Mouse (Mus musculus): ENCODE measurements around the gene Tat.
"Not testable (repeated sequence)": the region's sequence is repeated elsewhere in the genome, so short reads cannot be mapped to it uniquely, and the experiment has no call there.

Tat gene

GRCm38 (mm10) chr8:109982386-109983105 lies 7.7 kb upstream of the Tat start:
- DNase-seq (ENCODE audit: low spot score): no peak

DNA sequence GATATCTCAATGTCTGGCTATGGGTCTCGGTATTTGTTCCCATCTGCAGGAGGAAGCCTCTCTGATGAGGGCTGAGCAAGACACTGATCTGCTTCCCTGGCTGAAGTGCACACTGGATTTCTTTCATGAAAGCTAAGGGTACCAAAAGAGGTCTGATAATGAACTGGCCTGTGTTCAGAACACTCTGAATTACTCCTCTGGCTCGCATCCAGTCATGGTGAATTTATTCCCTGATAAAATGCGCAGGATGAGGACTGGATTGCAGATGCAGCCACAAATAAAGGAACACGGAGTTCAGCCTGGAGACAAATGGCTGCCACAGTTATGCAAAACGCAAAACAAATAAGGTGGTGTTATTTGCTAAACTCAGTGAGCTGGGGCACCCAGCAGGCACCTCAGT lies 6.3 kb upstream of the Tat start:
- DNase-seq (ENCODE audit: low spot score): no peak

DNA sequence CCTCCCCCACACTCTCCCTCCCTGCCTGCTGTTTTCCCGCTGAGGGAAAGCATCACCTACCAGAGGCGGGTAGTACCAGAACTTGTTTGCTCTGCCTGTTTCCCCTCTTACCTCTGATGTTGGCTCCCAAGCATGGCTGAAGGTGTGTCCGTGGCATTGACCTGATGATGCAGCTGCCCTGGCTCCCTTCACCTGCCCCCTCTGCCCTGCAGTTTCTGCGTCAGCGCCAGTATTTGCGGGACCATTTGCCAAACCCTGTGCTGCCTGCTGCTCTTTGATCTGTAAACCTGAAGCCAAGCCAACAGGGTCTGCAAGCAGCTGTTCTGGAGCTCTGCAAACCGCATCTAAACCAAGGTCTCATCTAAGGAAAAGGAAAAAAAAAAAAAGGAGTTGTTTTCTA lies 3.9 kb upstream of the Tat start:
- no peak for DNase-seq (ENCODE audit: low spot score)

DNA sequence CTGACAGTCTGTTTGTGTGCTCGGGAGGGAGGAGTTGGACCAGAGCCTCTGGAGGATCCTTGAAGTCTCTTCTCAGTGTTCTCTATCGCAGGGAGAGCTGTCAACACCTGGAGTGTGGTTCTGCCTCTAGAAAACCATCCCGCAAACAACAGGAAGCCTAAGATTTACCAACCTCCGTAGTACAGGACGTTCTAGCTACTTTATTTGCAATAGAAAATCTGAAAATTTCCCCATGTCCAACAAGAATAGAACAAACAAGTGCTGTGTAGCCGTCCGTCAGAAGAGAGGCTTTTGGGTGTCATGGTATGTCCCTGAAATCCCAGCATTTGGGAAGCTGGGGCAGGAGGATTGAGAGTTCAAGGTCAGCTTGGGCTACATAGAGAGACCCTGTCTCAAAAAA lies 2.5 kb upstream of the Tat start:
- no peak for DNase-seq (ENCODE audit: low spot score)

DNA sequence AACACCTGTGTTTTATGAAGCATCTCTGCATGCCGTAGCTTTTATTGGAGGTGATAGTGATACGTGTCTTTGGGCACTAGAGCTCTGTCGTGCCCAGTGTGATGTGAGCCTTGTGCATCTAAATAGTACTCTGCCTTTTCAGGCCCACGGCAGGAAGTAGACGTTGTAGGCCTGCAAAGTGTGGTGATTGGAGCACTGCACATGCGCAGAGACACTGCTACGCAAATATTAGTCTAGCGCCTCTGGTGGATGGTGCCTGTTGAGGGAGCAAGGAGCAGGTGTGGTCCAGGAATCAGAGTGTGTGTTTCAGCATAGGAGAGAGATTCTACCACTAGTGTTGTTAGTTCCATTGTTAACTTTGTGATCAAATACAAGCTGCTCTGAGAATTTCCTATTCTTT lies 1.1 kb upstream of the Tat start:
- DNase-seq (ENCODE audit: low spot score): no peak

- DNase-seq (ENCODE audit: low spot score): no peak
Measured at GRCm38 (mm10) chr8:109992166-109992565, 1.9 kb downstream of the Tat start.

GRCm38 (mm10) chr8:109992951-109993350 lies 2.7 kb downstream of the Tat start:
- no peak for DNase-seq (ENCODE audit: low spot score)

- DNase-seq (ENCODE audit: low spot score): no peak
Measured at GRCm38 (mm10) chr8:109997381-109997780, 7.1 kb downstream of the Tat start.

GRCm38 (mm10) chr8:109998066-109998465 lies 7.8 kb downstream of the Tat start:
- DNase-seq (ENCODE audit: low spot score): no peak

GRCm38 (mm10) chr8:109999974-110000373 lies 9.7 kb downstream of the Tat start:
- no peak for DNase-seq (ENCODE audit: low spot score)

DNA sequence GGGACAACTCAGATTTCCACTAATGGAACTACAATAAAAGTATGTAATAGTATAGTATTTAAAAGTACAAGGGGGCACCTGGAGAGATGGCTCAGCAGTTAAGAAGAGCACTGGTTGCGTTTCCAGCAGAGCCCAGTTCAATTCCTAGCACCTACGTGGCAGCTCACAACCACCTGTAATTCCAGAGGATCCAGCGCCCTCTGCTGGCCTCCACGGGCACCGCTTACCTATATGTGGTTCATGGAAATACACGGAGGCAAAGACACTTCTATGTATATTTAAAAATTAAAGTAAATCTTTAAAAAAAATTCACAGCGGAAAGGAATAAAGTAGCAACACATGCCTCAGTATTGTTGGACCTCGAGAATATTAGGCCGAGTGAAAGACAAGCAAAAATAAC lies 12.7 kb downstream of the Tat start:
- no peak for DNase-seq (ENCODE audit: low spot score)

DNA sequence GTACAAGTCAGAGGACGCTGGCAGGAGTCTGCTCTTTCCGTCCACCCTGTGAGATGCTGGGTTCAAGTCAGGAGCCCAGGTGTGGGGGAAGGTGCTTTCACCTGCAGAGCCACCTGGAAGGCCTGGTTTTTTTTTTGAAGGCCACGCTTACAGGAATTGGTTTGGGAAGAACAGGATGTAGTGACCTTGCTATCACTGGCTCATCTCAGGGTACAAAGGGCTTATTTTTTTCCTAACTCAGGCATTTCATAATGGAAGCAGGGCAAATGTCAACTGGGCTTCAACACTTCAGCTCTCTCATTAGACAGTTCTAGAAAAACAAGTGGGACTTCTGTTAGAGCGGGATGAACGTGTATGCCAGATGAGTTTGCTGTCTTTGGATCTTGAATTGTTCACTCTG lies 14.1 kb downstream of the Tat start:
- DNase-seq (ENCODE audit: low spot score): no peak

- DNase-seq (ENCODE audit: low spot score): no peak
Measured at GRCm38 (mm10) chr8:110006312-110007023, 16.2 kb downstream of the Tat start.

- DNase-seq (ENCODE audit: low spot score): no peak
Measured at GRCm38 (mm10) chr8:110008228-110008994, 18.2 kb downstream of the Tat start.

DNA sequence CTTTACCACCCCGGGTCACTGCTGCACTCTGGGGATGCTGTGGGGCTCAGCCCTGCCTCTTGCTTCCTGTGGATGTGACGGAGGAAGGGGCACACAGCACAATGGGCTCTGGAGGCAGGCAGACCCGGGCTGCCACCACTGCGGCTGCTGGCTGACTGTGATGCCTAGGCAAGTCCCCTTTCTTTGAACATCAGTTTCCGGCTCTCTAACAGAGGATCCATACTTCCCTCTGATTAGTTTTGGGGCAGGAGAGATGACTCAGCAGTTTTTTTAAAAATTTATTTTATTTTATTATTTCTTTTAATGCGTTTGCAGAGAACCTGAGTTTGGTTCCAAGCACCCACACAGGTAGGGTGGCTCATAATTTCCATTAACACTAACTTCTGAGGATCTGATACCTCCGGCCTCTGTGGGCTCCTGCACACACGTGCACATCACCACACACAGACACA lies 18.8 kb downstream of the Tat start:
- no peak for DNase-seq (ENCODE audit: low spot score)

DNA sequence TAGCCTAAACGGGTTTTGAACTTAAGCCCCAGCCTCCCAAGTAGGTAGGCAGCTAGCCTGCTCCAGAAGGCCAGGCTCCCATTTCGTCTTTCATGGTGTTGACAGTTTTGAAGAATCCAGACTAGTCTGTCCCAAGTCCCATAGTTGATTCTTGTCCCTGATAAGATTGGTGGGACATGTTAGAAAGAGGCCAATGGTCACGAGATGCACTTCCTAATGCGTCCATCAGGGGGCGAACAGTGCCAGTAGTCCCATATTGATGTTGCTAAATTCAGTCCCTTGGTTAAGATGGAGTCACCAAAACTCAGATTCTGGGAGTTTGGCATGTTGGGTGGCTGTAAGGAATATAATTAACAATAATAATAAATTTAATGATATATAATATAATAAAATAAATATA lies 20.6 kb downstream of the Tat start:
- DNase-seq (ENCODE audit: low spot score): peak; percentile 36

- no peak for DNase-seq (ENCODE audit: low spot score)
Measured at GRCm38 (mm10) chr8:110022081-110022480, 31.8 kb downstream of the Tat start.

DNA sequence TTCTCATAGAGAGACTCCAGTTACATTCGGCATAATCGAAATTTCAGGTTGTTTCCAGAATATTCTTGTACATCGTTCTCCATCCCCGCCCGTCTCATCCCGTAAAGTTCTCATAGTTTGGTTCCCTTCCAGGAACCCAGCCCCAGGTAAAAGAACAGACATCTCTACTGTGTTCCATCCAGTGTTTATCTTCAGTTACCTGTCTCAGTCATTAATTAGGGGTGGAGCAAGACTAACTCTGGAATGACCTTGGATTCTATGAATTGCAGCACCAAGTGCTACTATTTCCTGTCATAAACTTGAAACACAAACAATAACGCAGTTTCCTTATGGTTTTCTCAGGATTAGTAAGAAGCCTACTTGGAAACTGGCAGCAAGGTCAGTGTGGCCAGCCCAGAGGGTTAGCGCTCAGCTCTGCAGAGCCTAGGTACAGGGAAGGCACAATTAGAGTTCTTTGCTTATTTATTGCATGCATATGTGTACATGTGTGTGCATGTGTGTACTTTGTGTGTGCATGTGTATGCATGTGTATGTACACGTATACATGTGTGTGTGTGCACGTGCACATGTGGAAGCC lies 32.6 kb downstream of the Tat start:
- no peak for DNase-seq (ENCODE audit: low spot score)

GRCm38 (mm10) chr8:110033771-110034170 lies 43.5 kb downstream of the Tat start:
- not testable (repeated sequence) for DNase-seq (ENCODE audit: low spot score)

DNA sequence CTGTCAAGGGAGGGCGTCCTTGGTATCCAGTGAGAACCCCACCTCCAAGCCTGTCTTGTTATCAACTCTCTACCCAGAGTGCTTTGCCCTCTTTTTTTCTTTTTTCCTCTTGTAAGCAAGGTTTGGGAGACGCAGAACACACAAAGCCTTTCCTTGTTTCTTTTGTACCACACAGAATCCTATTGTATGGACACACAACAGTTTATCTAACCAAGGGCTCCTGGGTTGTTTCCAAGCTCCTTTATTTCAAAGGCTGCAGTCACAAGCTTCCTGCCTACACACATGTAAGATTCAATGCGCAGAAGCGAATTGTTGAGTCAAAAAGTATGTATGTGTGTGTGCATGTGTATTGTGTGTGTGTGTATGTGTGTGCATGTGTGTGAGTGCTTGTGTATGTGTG lies 44.1 kb downstream of the Tat start:
- DNase-seq (ENCODE audit: low spot score): no peak

DNA sequence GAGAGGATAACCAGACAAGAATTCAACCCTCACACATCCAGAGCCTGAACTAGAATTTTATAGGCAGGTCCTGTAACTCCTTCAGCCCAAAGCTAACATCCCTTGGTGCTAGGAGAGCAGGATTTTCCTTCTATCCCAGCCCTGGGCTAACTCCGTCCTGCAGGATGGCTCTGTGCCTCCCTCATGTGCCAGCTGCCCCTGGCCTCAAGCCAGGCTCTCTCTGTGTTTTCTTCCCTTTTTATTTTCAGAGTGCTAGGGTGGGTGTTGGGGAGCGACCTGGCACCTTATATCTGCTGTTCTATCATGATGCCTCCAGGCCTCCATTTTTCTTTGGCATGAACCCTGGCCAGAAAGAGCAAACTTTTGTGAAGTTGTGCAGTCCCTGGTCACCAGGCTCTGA lies 45.9 kb downstream of the Tat start:
- DNase-seq (ENCODE audit: low spot score): peak; percentile 11

- no peak for DNase-seq (ENCODE audit: low spot score)
Measured at GRCm38 (mm10) chr8:110039216-110039615, 49.0 kb downstream of the Tat start.

GRCm38 (mm10) chr8:110039659-110040058 lies 49.4 kb downstream of the Tat start, which contains the start of gene Chst4:
Chst4 (minus strand) TSS chr8:110039740.
- DNase-seq (ENCODE audit: low spot score): no peak
